Mouse (Mus musculus) heart, adult 2 months (tissue): ENCODE data around the gene Cenpv. TPM values are rescaled to one million over a fixed set of nuclear protein-coding genes. Genes with fewer than 3 reads are reported as not detected.

Source experiments
- DNase-seq, 2 experiments: peaks; one replicate each; pipeline ENCODE4 v3.0.0; 2021
- H3K27ac ChIP-seq: fragments of 200-600 bp; 2 replicates; pipeline ENCODE4 v1.8.1; 2022
- H3K27me3 ChIP-seq: fragments of 200-500 bp; 2 replicates; pipeline ENCODE4 v1.6.1; 2012; ENCODE audit warnings: mild to moderate bottlenecking, low read length, inconsistent platforms, mixed read lengths; ENCODE audit not compliant: control insufficient read depth, insufficient read depth
- H3K36me3 ChIP-seq: fragments of 200-500 bp; 2 replicates; pipeline ENCODE4 v1.6.1; 2012; ENCODE audit warnings: low read length, inconsistent platforms; ENCODE audit not compliant: control insufficient read depth, insufficient read depth
- H3K4me1 ChIP-seq: fragments of 200-500 bp; 2 replicates; pipeline ENCODE4 v1.6.1; 2011; ENCODE audit warnings: low read length; ENCODE audit not compliant: control insufficient read depth, insufficient read depth
- H3K4me3 ChIP-seq: fragments of 200-600 bp; 2 replicates; pipeline ENCODE4 v1.8.1; 2022
- H3K79me2 ChIP-seq: fragments of 200-500 bp; replicated peaks from 2 replicates; pipeline ENCODE4 v1.6.1; 2012; ENCODE audit warnings: mild to moderate bottlenecking, inconsistent platforms, low read length, moderate library complexity, mixed read lengths; ENCODE audit not compliant: control insufficient read depth, insufficient read depth
- H3K9ac ChIP-seq: fragments of 200-500 bp; 2 replicates; pipeline ENCODE4 v1.6.1; 2012; ENCODE audit warnings: low read depth, mild to moderate bottlenecking, control low read depth, inconsistent platforms, low read length, mixed read lengths
- CTCF ChIP-seq: fragments of 200-600 bp; IDR thresholded peaks from 2 replicates; pipeline ENCODE4 v1.8.1; 2022; ENCODE audit warnings: antibody characterized with exemption, mild to moderate bottlenecking, moderate library complexity
- EP300 ChIP-seq: fragments of 200-500 bp; IDR thresholded peaks from 2 replicates; pipeline ENCODE4 v1.6.1; 2011; ENCODE audit warnings: low read depth, low read length, control low read depth; ENCODE audit not compliant: insufficient read depth
- POLR2A ChIP-seq: fragments of 200-500 bp; IDR thresholded peaks from 2 replicates; pipeline ENCODE4 v1.6.1; 2011; ENCODE audit warnings: mild to moderate bottlenecking, low read depth, low read length, control low read depth; ENCODE audit not compliant: insufficient read depth
- WGBS: fragments of 180-500 bp; shearing (Covaris S2); methylation state at CpG from one replicate; pipeline ENCODE4 v1.1.7; 2018; 5-methylcytosine and 5-hydroxymethylcytosine counted together
- intact Hi-C: fragments of 180-260 bp; cut with DNase I; formaldehyde crosslinking; loops from one replicate; pipeline ENCODE4 v1.15.1; 2025
- polyA plus RNA-seq: library from polyadenylated mRNA; depleted of rRNA; stranded (reverse); fragments of >200 nt; gene quantifications from 2 replicates; pipeline ENCODE4 v1.2.3, GENCODE M21; 2012; rRNA removed
- total RNA-seq, 2 experiments: library from RNA; stranded (reverse); gene quantifications; 2 replicates each; pipeline ENCODE4 v1.2.3; 2021

Cenpv gene
- total and polyA plus RNA-seq, 3 experiments = 25.0 to 30.8 (median 25.8) TPM

DNA sequence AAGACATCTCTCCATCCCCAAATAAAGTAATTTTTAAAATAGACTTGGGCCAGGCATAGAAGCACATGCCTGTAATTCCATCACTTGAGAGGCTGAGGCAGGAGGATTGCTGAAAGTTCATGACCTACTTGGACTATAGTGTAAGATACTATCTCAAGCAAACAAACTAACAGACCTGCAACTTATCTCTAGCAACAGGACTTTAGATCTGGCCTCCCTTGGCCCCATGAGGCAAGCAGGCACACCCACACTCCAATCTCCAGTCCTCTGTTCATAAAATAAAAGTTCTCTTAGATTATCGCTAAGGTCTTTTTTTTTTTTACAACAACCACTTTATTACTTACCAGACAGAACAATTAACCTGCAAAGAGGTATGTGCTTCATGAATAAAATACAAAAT lies 52.1 kb downstream of the Cenpv start:
- WGBS = 95% methylated on average over 1 of the region's 1 CpGs
- Histone ChIP-seq H3K36me3 (no peaks in the 10 kb centered on the region), H3K79me2 (no peaks in the 10 kb centered on the region), H3K4me1 (no peaks in the 10 kb centered on the region), H3K9ac (no peak overlapping the region), H3K27ac (no peak overlapping the region), H3K4me3 (no peak overlapping the region), H3K27me3 (no peaks in the 10 kb centered on the region)
- intact Hi-C loops = no loop called here
- TF ChIP-seq POLR2A = no peak
- TF ChIP-seq CTCF = no peak
- TF ChIP-seq EP300 = no peak
- no peak for DNase-seq

DNA sequence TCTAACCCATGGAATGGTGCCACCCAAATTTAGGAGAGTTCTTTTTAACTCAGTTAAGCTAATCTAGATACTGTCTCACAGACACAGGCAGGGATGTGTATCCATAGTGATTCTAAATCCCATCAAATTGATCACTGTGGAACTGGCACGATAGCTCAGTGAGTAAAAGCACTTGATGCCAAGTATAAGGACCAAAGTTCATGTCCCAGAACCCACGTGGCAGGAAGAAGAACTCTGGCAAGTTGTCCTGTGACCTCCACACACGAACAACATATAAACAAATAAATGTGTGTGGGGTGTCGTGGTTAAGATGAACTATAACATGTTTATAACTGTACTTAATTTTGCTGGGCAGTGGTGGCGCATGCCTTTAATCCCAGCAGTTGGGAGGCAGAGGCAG lies 59.5 kb downstream of the Cenpv start:
- intact Hi-C loops = no loop called here
- H3K79me2 ChIP-seq = no peaks in the 10 kb centered on the region
- peaks cover 5% of the 10 kb centered on the region for H3K36me3 ChIP-seq
- no peak overlapping the region for H3K27ac ChIP-seq
- H3K27me3 ChIP-seq = no peaks in the 10 kb centered on the region
- H3K9ac ChIP-seq = no peak overlapping the region
- peaks cover 6% of the 10 kb centered on the region for H3K4me1 ChIP-seq
- DNase-seq = no peak
- 82% methylated on average over 5 of the region's 5 CpGs for WGBS
- TF ChIP-seq POLR2A = no peak
- no peak for TF ChIP-seq EP300
- no peak for TF ChIP-seq CTCF
- no peak overlapping the region for H3K4me3 ChIP-seq

DNA sequence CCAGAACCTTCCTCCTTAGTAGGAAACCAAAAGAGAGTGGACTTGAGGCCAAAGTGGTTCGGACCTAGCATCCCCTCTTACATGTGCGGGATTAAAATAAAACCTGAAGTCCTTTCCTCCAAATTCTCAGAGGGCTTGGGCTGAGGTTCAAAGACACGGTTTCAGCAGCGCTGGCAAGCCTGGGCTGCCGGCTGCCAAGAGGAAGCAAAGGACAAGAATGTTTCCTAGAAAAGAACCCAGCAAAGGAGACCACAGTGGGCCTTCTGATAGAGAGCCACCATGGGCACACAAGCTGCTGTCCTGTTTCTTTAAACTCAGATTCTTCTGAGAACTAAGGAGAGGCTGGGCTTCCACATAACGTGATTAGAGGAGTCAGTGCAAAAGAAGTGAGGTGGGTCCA lies 60.1 kb downstream of the Cenpv start:
- 10% methylated on average over 6 of the region's 6 CpGs for WGBS
- Histone ChIP-seq H3K27ac (peak overlapping the region; percentile 31), H3K27me3 (no peaks in the 10 kb centered on the region), H3K9ac (no peak overlapping the region), H3K79me2 (no peaks in the 10 kb centered on the region), H3K4me1 (peaks cover 6% of the 10 kb centered on the region), H3K36me3 (peaks cover 5% of the 10 kb centered on the region), H3K4me3 (no peak overlapping the region)
- intact Hi-C loops = no loop called here
- TF ChIP-seq POLR2A (no peak), CTCF (no peak), EP300 (no peak)
- DNase-seq = peak in 1 of 2 experiments; percentile 20

- Histone ChIP-seq H3K36me3 (peaks cover 5% of the 10 kb centered on the region), H3K4me3 (no peak overlapping the region), H3K9ac (no peak overlapping the region), H3K79me2 (no peaks in the 10 kb centered on the region), H3K27ac (no peak overlapping the region), H3K4me1 (peaks cover 6% of the 10 kb centered on the region), H3K27me3 (no peaks in the 10 kb centered on the region)
- no peak for DNase-seq
- intact Hi-C loops = no loop called here
- WGBS = 67% methylated on average over 4 of the region's 4 CpGs
- TF ChIP-seq POLR2A = no peak
- TF ChIP-seq EP300 = no peak
- no peak for TF ChIP-seq CTCF
These were observed 62.9 kb downstream of the Cenpv start for GRCm38 (mm10) chr11:62476156-62476555.

Other genes starting within 250 kb of the Cenpv start
- gene Pigl, start 80.8 kb downstream of the Cenpv start, total RNA-seq = 1 to 10 TPM; 3.1 to 3.5 TPM
- 3.5 and 4.8 TPM in 2 replicates for gene Pigl, start 80.8 kb downstream of the Cenpv start, polyA plus RNA-seq
- gene Ncor1, start 80.7 kb downstream of the Cenpv start, total RNA-seq = 100 to 1,000 TPM; 124 to 133 TPM
- 79.1 and 102 TPM in 2 replicates for gene Ncor1, start 80.7 kb downstream of the Cenpv start, polyA plus RNA-seq
- 100 to 1,000 TPM; 626 to 699 TPM for gene Ubb, start 11.9 kb upstream of the Cenpv start, total RNA-seq
- 1,026 and 1,119 TPM in 2 replicates for gene Ubb, start 11.9 kb upstream of the Cenpv start, polyA plus RNA-seq
- 1 to 10 TPM; 2.6 to 3.5 TPM for gene Trpv2, start 35.2 kb upstream of the Cenpv start, total RNA-seq
- gene Trpv2, start 35.2 kb upstream of the Cenpv start, polyA plus RNA-seq = 4.6 and 5.6 TPM in 2 replicates
- 1 to 10 TPM; 3.3 to 4.2 TPM for gene Lrrc75a, start 109.3 kb upstream of the Cenpv start, total RNA-seq
- 6.2 and 9.6 TPM in 2 replicates for gene Lrrc75a, start 109.3 kb upstream of the Cenpv start, polyA plus RNA-seq
- gene Mmgt2, start 109.4 kb upstream of the Cenpv start, total RNA-seq = 1 to 10 TPM; 5.8 to 8.6 TPM
- 8.7 and 8.9 TPM in 2 replicates for gene Mmgt2, start 109.4 kb upstream of the Cenpv start, polyA plus RNA-seq
- 1 to 10 TPM; 1.9 to 2.5 TPM for gene Zfp287, start 192.6 kb upstream of the Cenpv start, total RNA-seq
- gene Zfp287, start 192.6 kb upstream of the Cenpv start, polyA plus RNA-seq = 1.4 and 1.9 TPM in 2 replicates
- gene Gm10428, start 213.8 kb upstream of the Cenpv start, total RNA-seq = not detected
- not detected in 2 replicates for gene Gm10428, start 213.8 kb upstream of the Cenpv start, polyA plus RNA-seq